Mouse (Mus musculus) right cerebral cortex, postnatal 25 days (tissue): ENCODE measurements around the gene Tarsl2.

Source experiments
- DNase-seq: peaks from one replicate; pipeline ENCODE4 v3.0.0; 2022

Gene Tarsl2

GRCm38 (mm10) chr7:65644643-65645351, at the start of gene Tarsl2:
Gene Tarsl2 (plus strand): TSS chr7:65644898.
- peak; percentile 94 for DNase-seq

GRCm38 (mm10) chr7:65606124-65606523, 38.6 kb upstream of the Tarsl2 start:
- DNase-seq: no peak

GRCm38 (mm10) chr7:65607003-65607402, 37.7 kb upstream of the Tarsl2 start:
- no peak for DNase-seq

- DNase-seq: peak; percentile 72
These were observed 34.5 kb upstream of the Tarsl2 start for GRCm38 (mm10) chr7:65610171-65610570.

- DNase-seq: no peak
These were observed 34.0 kb upstream of the Tarsl2 start for GRCm38 (mm10) chr7:65610673-65611072.

- DNase-seq: no peak
These were observed 33.4 kb upstream of the Tarsl2 start for GRCm38 (mm10) chr7:65611298-65611697.

- no peak for DNase-seq
These were observed 31.0 kb upstream of the Tarsl2 start for GRCm38 (mm10) chr7:65613723-65614122.

- no peak for DNase-seq
These were observed 25.9 kb upstream of the Tarsl2 start for GRCm38 (mm10) chr7:65618751-65619150.

GRCm38 (mm10) chr7:65620746-65621145, 24.0 kb upstream of the Tarsl2 start:
- no peak for DNase-seq

- DNase-seq: no peak
These were observed 21.4 kb upstream of the Tarsl2 start for GRCm38 (mm10) chr7:65623330-65623729.

- DNase-seq: no peak
These were observed 19.2 kb upstream of the Tarsl2 start for GRCm38 (mm10) chr7:65625528-65625927.

- no peak for DNase-seq
These were observed 14.9 kb upstream of the Tarsl2 start for GRCm38 (mm10) chr7:65629846-65630245.

- no peak for DNase-seq
These were observed 14.0 kb upstream of the Tarsl2 start for GRCm38 (mm10) chr7:65630661-65631060.

GRCm38 (mm10) chr7:65635831-65636230, 8.9 kb upstream of the Tarsl2 start:
- DNase-seq: no peak

GRCm38 (mm10) chr7:65636356-65636880, 8.3 kb upstream of the Tarsl2 start:
- DNase-seq: no peak

GRCm38 (mm10) chr7:65638170-65638770, 6.4 kb upstream of the Tarsl2 start:
- peak; percentile 14 for DNase-seq

- peak; percentile 42 for DNase-seq
These were observed 4.8 kb upstream of the Tarsl2 start for GRCm38 (mm10) chr7:65639821-65640382.

GRCm38 (mm10) chr7:65640672-65641071, 4.0 kb upstream of the Tarsl2 start:
- DNase-seq: no peak

- DNase-seq: no peak
These were observed 2.1 kb upstream of the Tarsl2 start for GRCm38 (mm10) chr7:65642371-65643304.

- no peak for DNase-seq
These were observed 757 bp upstream of the Tarsl2 start for GRCm38 (mm10) chr7:65643861-65644421.

GRCm38 (mm10) chr7:65645996-65646395, 1.3 kb downstream of the Tarsl2 start:
- DNase-seq: no peak

- DNase-seq: no peak
These were observed 6.0 kb downstream of the Tarsl2 start for GRCm38 (mm10) chr7:65650662-65651061.
